24 mouse cellular contexts compared by ENCODE assay signal in genomic region chr7:119965651-119966395, GRCm38 (mm10).
A peak's percentile ranks its signal among the peaks of the same experiment; 100 is the strongest.
DNase-seq lines count a peak whose midpoint lies in the region; ATAC-seq and TF ChIP-seq lines count a peak whose summit lies in the region.
"Had no signal": no experiment of that assay in that cellular context is flagged by ENCODE, and none has a peak within 500 bp of the region (broad histone marks: within the 10 kb centered on the region; RNA-seq: fewer than 3 reads in every experiment).

No protein-coding gene starts in this region.

- H3K4me3 ChIP-seq in liver, adult 2 months (ENCODE audit: insufficient read depth, low read depth, low read length) = no peak overlapping the region
- H3K4me3 ChIP-seq in liver, postnatal 0 days (ENCODE audit: low read depth, low read length) = no peak overlapping the region
- no peak overlapping the region for H3K4me3 ChIP-seq in forebrain, embryonic 11.5 days (ENCODE audit: low read depth, low read length)
- H3K4me3 ChIP-seq: embryonic facial prominence, embryonic 10.5 days; embryonic facial prominence, embryonic 12.5 days; forebrain, embryonic 12.5 days had no signal

- TF ChIP-seq CTCF in liver, adult 2 months (IDR thresholded peaks at IDR 0.05; ENCODE audit: low read depth, low read length) = no peak
- TF ChIP-seq CTCF in liver, postnatal 0 days (IDR thresholded peaks at IDR 0.05; ENCODE audit: low read depth) = no peak

- H3K27ac ChIP-seq in liver, adult 2 months (replicated peaks; ENCODE audit: insufficient read depth, low read depth, low read length) = peak overlapping the region; percentile 90
- no peak overlapping the region for H3K27ac ChIP-seq in liver, postnatal 0 days (ENCODE audit: low read depth)
- no peak overlapping the region for H3K27ac ChIP-seq in forebrain, embryonic 11.5 days (ENCODE audit: low read depth, low read length)
- H3K27ac ChIP-seq: embryonic facial prominence, embryonic 10.5 days; embryonic facial prominence, embryonic 12.5 days; forebrain, embryonic 12.5 days had no signal

- no peak overlapping the region for H3K4me2 ChIP-seq in liver, postnatal 0 days (ENCODE audit: low read depth, low read length)
- H3K4me2 ChIP-seq in forebrain, embryonic 11.5 days (ENCODE audit: low read depth, low read length, severe bottlenecking) = no peak overlapping the region
- H3K4me2 ChIP-seq: embryonic facial prominence, embryonic 12.5 days; forebrain, embryonic 12.5 days had no signal

- no peaks in the 10 kb centered on the region for H3K79me2 ChIP-seq in liver, adult 2 months (ENCODE audit: control insufficient read depth, insufficient read depth, low read length)

- no peaks in the 10 kb centered on the region for H3K36me3 ChIP-seq in liver, adult 2 months (ENCODE audit: control insufficient read depth, insufficient read depth, low read length)
- H3K36me3 ChIP-seq in liver, postnatal 0 days (replicated peaks; ENCODE audit: insufficient read depth, low read length) = no peaks in the 10 kb centered on the region
- H3K36me3 ChIP-seq in forebrain, embryonic 11.5 days (ENCODE audit: control insufficient read depth, insufficient read depth, low read length) = no peaks in the 10 kb centered on the region
- H3K36me3 ChIP-seq: embryonic facial prominence, embryonic 10.5 days; embryonic facial prominence, embryonic 12.5 days; forebrain, embryonic 12.5 days; G1E had no signal

- TF ChIP-seq POLR2A in liver, adult 2 months (IDR thresholded peaks at IDR 0.05; ENCODE audit: extremely low read depth, insufficient read depth, low read length) = no peak

- H3K9ac ChIP-seq in liver, adult 2 months (ENCODE audit: low read depth, low read length) = no peak overlapping the region
- H3K9ac ChIP-seq in liver, postnatal 0 days (replicated peaks) = no peak overlapping the region
- no peak overlapping the region for H3K9ac ChIP-seq in forebrain, embryonic 11.5 days (ENCODE audit: low read length)
- H3K9ac ChIP-seq: embryonic facial prominence, embryonic 12.5 days; forebrain, embryonic 12.5 days had no signal

- WGBS in liver, adult 2 months = 23% methylated on average over 9 of the region's 9 CpGs
- 73% methylated on average over 9 of the region's 9 CpGs for WGBS in liver, postnatal 0 days (ENCODE audit: insufficient replicate concordance)
- 84% methylated on average over 9 of the region's 9 CpGs for WGBS in forebrain, embryonic 11.5 days

- TF ChIP-seq EP300 in liver, postnatal 0 days (IDR thresholded peaks at IDR 0.05; ENCODE audit: low read depth) = no peak

- H3K9me3 ChIP-seq in liver, postnatal 0 days (ENCODE audit: low read length) = no peaks in the 10 kb centered on the region
- no peaks in the 10 kb centered on the region for H3K9me3 ChIP-seq in forebrain, embryonic 11.5 days (ENCODE audit: control insufficient read depth, low read length)
- H3K9me3 ChIP-seq: embryonic facial prominence, embryonic 10.5 days; embryonic facial prominence, embryonic 12.5 days; forebrain, embryonic 12.5 days; G1E had no signal

- no peak for ATAC-seq in liver, postnatal 0 days
- ATAC-seq in forebrain, embryonic 11.5 days (replicated peaks; ENCODE audit: low FRiP score) = no peak
- ATAC-seq: activated CD4-positive, CD25-positive, alpha-beta regulatory T cell, adult 4 months; CD4-positive, CD25-positive, alpha-beta regulatory T cell, adult 4 months; forebrain, embryonic 14.5 days; forebrain, embryonic 16.5 days; Patski had no signal

- H3K4me1 ChIP-seq in liver, adult 2 months (ENCODE audit: control insufficient read depth, insufficient read depth, low read length) = peaks cover 22% of the 10 kb centered on the region
- no peaks in the 10 kb centered on the region for H3K4me1 ChIP-seq in liver, postnatal 0 days (ENCODE audit: insufficient read depth)
- H3K4me1 ChIP-seq in forebrain, embryonic 11.5 days (replicated peaks; ENCODE audit: control insufficient read depth, insufficient read depth, low read length) = no peaks in the 10 kb centered on the region
- H3K4me1 ChIP-seq: embryonic facial prominence, embryonic 12.5 days; forebrain, embryonic 12.5 days had no signal

- H3K27me3 ChIP-seq in liver, adult 2 months (ENCODE audit: control insufficient read depth, insufficient read depth, low read length) = no peaks in the 10 kb centered on the region
- no peaks in the 10 kb centered on the region for H3K27me3 ChIP-seq in liver, postnatal 0 days (ENCODE audit: insufficient read depth, low read length)
- H3K27me3 ChIP-seq in forebrain, embryonic 11.5 days (ENCODE audit: control insufficient read depth, insufficient read depth, low read length) = no peaks in the 10 kb centered on the region
- H3K27me3 ChIP-seq: CH12.LX; embryonic facial prominence, embryonic 12.5 days; forebrain, embryonic 12.5 days; Patski had no signal

- peak; percentile 16 for DNase-seq in adrenal gland, adult 2 months
- no peak for DNase-seq in adrenal gland, adult 8-10 months
- peak; percentile 16 for DNase-seq in adrenal gland, postnatal 14 days
- DNase-seq in adrenal gland, adult 18-20 months (ENCODE audit: low spot score in 2 of 2) = no peak
- peak; percentile 91 for DNase-seq in liver, adult 2 months (ENCODE audit: extremely low read depth, low read depth, low spot score)
- DNase-seq in liver, postnatal 0 days = no peak
- DNase-seq in forebrain, embryonic 11.5 days (ENCODE audit: low spot score) = no peak
- DNase-seq: adrenal gland, postnatal 36 days; B cell, adult 2 months; cerebellum, adult 11-12 months; cerebellum, adult 2 months; cerebellum, adult 9-10 months; cerebellum, postnatal 10 days; cerebellum, postnatal 25 days had no signal

Comparison
In these comparisons a context has a peak if more than half of its experiments do, and no peak if none do; other contexts are left out.
1. DNase-seq: peak in adrenal gland, adult 2 months (single experiment), adrenal gland, postnatal 14 days (single experiment) and liver, adult 2 months (single experiment); none in adrenal gland, adult 8-10 months (single experiment), adrenal gland, adult 18-20 months (0 of 2), liver, postnatal 0 days (single experiment) and forebrain, embryonic 11.5 days (single experiment).